Mouse (Mus musculus): ENCODE measurements around the gene Gm340. TPM values are rescaled to one million over a fixed set of nuclear protein-coding genes. Genes with fewer than 3 reads are reported as not detected.

Gm340 gene
- polyA plus RNA-seq (2012; fragmentation: generic; extraction: Trizol): 1.4 TPM

GRCm38 (mm10) chr19:41581706-41582420 is at the start of gene Gm340:
Gm340 (plus strand) TSS chr19:41582370.
- H3K4me3 ChIP-seq: no peak within 1 kb of the TSS
- peaks cover 15% of the 10 kb centered on the region for H3K36me3 ChIP-seq (ENCODE audit: control insufficient read depth, insufficient read depth)
- H3ac ChIP-seq (ENCODE audit: control insufficient read depth, insufficient read length): no peak within 1 kb of the TSS
- H3K4me2 ChIP-seq (ENCODE audit: low read depth): no peak within 1 kb of the TSS
- no peaks in the 10 kb centered on the region for H3K79me2 ChIP-seq (ENCODE audit: control insufficient read depth, insufficient read depth)
- TF ChIP-seq POLR2A (IDR thresholded peaks at IDR 0.05; ENCODE audit: insufficient read length, low read depth) (no peak), SRF (IDR thresholded peaks at IDR 0.05; ENCODE audit: control insufficient read depth, insufficient read length, low read depth) (no peak), CEBPB (IDR thresholded peaks at IDR 0.05; ENCODE audit: insufficient read depth, poor library complexity, severe bottlenecking) (no peak), POLR2AphosphoS2 (IDR thresholded peaks at IDR 0.05; ENCODE audit: insufficient read length, low read depth) (no peak), E2F4 (IDR thresholded peaks at IDR 0.05; ENCODE audit: insufficient read depth) (no peak), TCF3 (IDR thresholded peaks at IDR 0.05; ENCODE audit: insufficient read length, low read depth) (no peak), REST (IDR thresholded peaks at IDR 0.05; ENCODE audit: insufficient read depth, insufficient read length) (no peak), MYOD1 (IDR thresholded peaks at IDR 0.05; ENCODE audit: control insufficient read depth in 1 of 3, insufficient read length in 2 of 3, low read depth in 2 of 3) (no peak), USF1 (IDR thresholded peaks at IDR 0.05; ENCODE audit: low read depth) (no peak), TCF12 (IDR thresholded peaks at IDR 0.05; ENCODE audit: insufficient read depth, poor library complexity, severe bottlenecking) (no peak), MAX (IDR thresholded peaks at IDR 0.05; ENCODE audit: low read depth) (no peak), MYOG (IDR thresholded peaks at IDR 0.05; ENCODE audit: control insufficient read depth in 1 of 3, insufficient read depth in 1 of 3, insufficient read length in 2 of 3, low read depth in 2 of 3) (no peak)
- no peaks in the 10 kb centered on the region for H3K27me3 ChIP-seq (ENCODE audit: control insufficient read depth, insufficient read depth, insufficient read length)

GRCm38 (mm10) chr19:41534021-41534420 is 48.1 kb upstream of the Gm340 start:
- no peak overlapping the region for H3ac ChIP-seq (ENCODE audit: control insufficient read depth, insufficient read length)
- H3K36me3 ChIP-seq (ENCODE audit: control insufficient read depth, insufficient read depth): no peaks in the 10 kb centered on the region
- no peak overlapping the region for H3K4me3 ChIP-seq
- TF ChIP-seq USF1 (IDR thresholded peaks at IDR 0.05; ENCODE audit: low read depth): no peak
- no peak for TF ChIP-seq MYOG (IDR thresholded peaks at IDR 0.05; ENCODE audit: control insufficient read depth in 1 of 3, insufficient read depth in 1 of 3, insufficient read length in 2 of 3, low read depth in 2 of 3)
- no peak for TF ChIP-seq POLR2AphosphoS2 (IDR thresholded peaks at IDR 0.05; ENCODE audit: insufficient read length, low read depth)
- no peak for TF ChIP-seq CEBPB (IDR thresholded peaks at IDR 0.05; ENCODE audit: insufficient read depth, poor library complexity, severe bottlenecking)
- TF ChIP-seq MYOD1 (IDR thresholded peaks at IDR 0.05; ENCODE audit: control insufficient read depth in 1 of 3, insufficient read length in 2 of 3, low read depth in 2 of 3): no peak
- no peak for TF ChIP-seq TCF3 (IDR thresholded peaks at IDR 0.05; ENCODE audit: insufficient read length, low read depth)
- no peak for TF ChIP-seq E2F4 (IDR thresholded peaks at IDR 0.05; ENCODE audit: insufficient read depth)
- TF ChIP-seq TCF12 (IDR thresholded peaks at IDR 0.05; ENCODE audit: insufficient read depth, poor library complexity, severe bottlenecking): no peak
- TF ChIP-seq REST (IDR thresholded peaks at IDR 0.05; ENCODE audit: insufficient read depth, insufficient read length): no peak
- no peak for TF ChIP-seq SRF (IDR thresholded peaks at IDR 0.05; ENCODE audit: control insufficient read depth, insufficient read length, low read depth)
- no peak for TF ChIP-seq POLR2A (IDR thresholded peaks at IDR 0.05; ENCODE audit: insufficient read length, low read depth)
- TF ChIP-seq MAX (IDR thresholded peaks at IDR 0.05; ENCODE audit: low read depth): no peak
- no peaks in the 10 kb centered on the region for H3K27me3 ChIP-seq (ENCODE audit: control insufficient read depth, insufficient read depth, insufficient read length)
- no peak overlapping the region for H3K4me2 ChIP-seq (ENCODE audit: low read depth)
- peaks cover 52% of the 10 kb centered on the region for H3K79me2 ChIP-seq (ENCODE audit: control insufficient read depth, insufficient read depth)

- H3K79me2 ChIP-seq (ENCODE audit: control insufficient read depth, insufficient read depth): no peaks in the 10 kb centered on the region
- no peak overlapping the region for H3K4me2 ChIP-seq (ENCODE audit: low read depth)
- H3ac ChIP-seq (ENCODE audit: control insufficient read depth, insufficient read length): no peak overlapping the region
- no peak overlapping the region for H3K4me3 ChIP-seq
- H3K27me3 ChIP-seq (ENCODE audit: control insufficient read depth, insufficient read depth, insufficient read length): no peaks in the 10 kb centered on the region
- H3K36me3 ChIP-seq (ENCODE audit: control insufficient read depth, insufficient read depth): peaks cover 23% of the 10 kb centered on the region
- no peak for TF ChIP-seq USF1 (IDR thresholded peaks at IDR 0.05; ENCODE audit: low read depth)
Measured at GRCm38 (mm10) chr19:41556981-41557380, 25.2 kb upstream of the Gm340 start.

- no peak overlapping the region for H3ac ChIP-seq (ENCODE audit: control insufficient read depth, insufficient read length)
- no peak overlapping the region for H3K4me2 ChIP-seq (ENCODE audit: low read depth)
- H3K79me2 ChIP-seq (ENCODE audit: control insufficient read depth, insufficient read depth): no peaks in the 10 kb centered on the region
- peaks cover 20% of the 10 kb centered on the region for H3K36me3 ChIP-seq (ENCODE audit: control insufficient read depth, insufficient read depth)
- no peaks in the 10 kb centered on the region for H3K27me3 ChIP-seq (ENCODE audit: control insufficient read depth, insufficient read depth, insufficient read length)
- H3K4me3 ChIP-seq: no peak overlapping the region
- no peak for TF ChIP-seq E2F4 (IDR thresholded peaks at IDR 0.05; ENCODE audit: insufficient read depth)
- no peak for TF ChIP-seq POLR2A (IDR thresholded peaks at IDR 0.05; ENCODE audit: insufficient read length, low read depth)
- no peak for TF ChIP-seq TCF3 (IDR thresholded peaks at IDR 0.05; ENCODE audit: insufficient read length, low read depth)
- no peak for TF ChIP-seq SRF (IDR thresholded peaks at IDR 0.05; ENCODE audit: control insufficient read depth, insufficient read length, low read depth)
- no peak for TF ChIP-seq MAX (IDR thresholded peaks at IDR 0.05; ENCODE audit: low read depth)
- TF ChIP-seq MYOD1 (IDR thresholded peaks at IDR 0.05; ENCODE audit: control insufficient read depth in 1 of 3, insufficient read length in 2 of 3, low read depth in 2 of 3): no peak
Measured at GRCm38 (mm10) chr19:41557491-41557890, 24.7 kb upstream of the Gm340 start.

- H3K27me3 ChIP-seq (ENCODE audit: control insufficient read depth, insufficient read depth, insufficient read length): no peaks in the 10 kb centered on the region
- no peak overlapping the region for H3K4me3 ChIP-seq
- TF ChIP-seq SRF (IDR thresholded peaks at IDR 0.05; ENCODE audit: control insufficient read depth, insufficient read length, low read depth) (no peak), REST (IDR thresholded peaks at IDR 0.05; ENCODE audit: insufficient read depth, insufficient read length) (no peak), USF1 (IDR thresholded peaks at IDR 0.05; ENCODE audit: low read depth) (no peak), POLR2A (IDR thresholded peaks at IDR 0.05; ENCODE audit: insufficient read length, low read depth) (no peak), E2F4 (IDR thresholded peaks at IDR 0.05; ENCODE audit: insufficient read depth) (no peak)
- no peak overlapping the region for H3ac ChIP-seq (ENCODE audit: control insufficient read depth, insufficient read length)
- H3K4me2 ChIP-seq (ENCODE audit: low read depth): no peak overlapping the region
- H3K36me3 ChIP-seq (ENCODE audit: control insufficient read depth, insufficient read depth): peaks cover 14% of the 10 kb centered on the region
- peaks cover under 1% of the 10 kb centered on the region for H3K79me2 ChIP-seq (ENCODE audit: control insufficient read depth, insufficient read depth)
Measured at GRCm38 (mm10) chr19:41558891-41559486, 23.2 kb upstream of the Gm340 start.

All from myocyte (in vitro differentiated cells).